Comparison of ENCODE assay signal across 51 mouse cellular contexts in the genomic region with DNA sequence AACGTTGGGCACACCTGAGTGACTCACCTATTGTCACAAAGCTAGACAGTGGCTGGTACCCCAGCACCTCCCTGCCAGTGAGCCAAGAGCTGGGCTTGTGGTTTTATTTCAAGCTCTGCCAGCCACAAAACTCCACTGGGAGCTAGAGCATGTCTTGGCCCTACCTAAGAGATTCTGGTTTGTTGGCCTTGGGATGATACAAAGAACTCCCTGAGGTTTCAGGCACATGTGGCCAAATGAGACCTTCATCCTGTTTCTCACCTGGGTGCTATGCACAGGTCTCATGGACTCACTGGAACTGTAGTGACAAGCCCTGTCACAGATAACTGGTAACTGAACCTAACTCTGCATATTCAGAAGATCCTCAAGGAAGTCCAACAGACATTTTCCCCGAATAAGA. TPM values are rescaled to one million over a fixed set of nuclear protein-coding genes. Genes with fewer than 3 reads are reported as not detected.
"Had no signal": no experiment of that assay in that cellular context is flagged by ENCODE, and none has a peak within 500 bp of the region (broad histone marks: within the 10 kb centered on the region; RNA-seq: fewer than 3 reads in every experiment).

No protein-coding gene starts in this region.

- H3K4me1 ChIP-seq: heart, embryonic 12.5 days; heart, embryonic 13.5 days; heart, embryonic 15.5 days; hindbrain, embryonic 10.5 days; hindbrain, embryonic 12.5 days; hindbrain, embryonic 13.5 days; hindbrain, embryonic 15.5 days; intestine, embryonic 15.5 days; kidney, embryonic 15.5 days had no signal

- H3K4me3 ChIP-seq: heart, embryonic 12.5 days; heart, embryonic 13.5 days; heart, embryonic 15.5 days; hindbrain, embryonic 10.5 days; hindbrain, embryonic 12.5 days; hindbrain, embryonic 13.5 days; hindbrain, embryonic 15.5 days; intestine, embryonic 15.5 days; kidney, embryonic 15.5 days; layer of hippocampus, adult 2 months; left cerebral cortex, adult 2 months had no signal

- H3K27me3 ChIP-seq: heart, embryonic 12.5 days; heart, embryonic 13.5 days; heart, embryonic 15.5 days; hindbrain, embryonic 12.5 days; hindbrain, embryonic 13.5 days; hindbrain, embryonic 15.5 days; intestine, embryonic 15.5 days; kidney, embryonic 15.5 days had no signal

- DNase-seq: heart, postnatal 10 days; heart, postnatal 36 days; heart, postnatal 4 days; kidney, adult 11 months; kidney, adult 18-20 months; kidney, adult 2 months; kidney, adult 8-10 months; kidney, adult 9 months; kidney, postnatal 10 days; kidney, postnatal 14 days; kidney, postnatal 25 days; kidney, postnatal 36 days; kidney, postnatal 4 days; layer of hippocampus, adult 9-11 months; layer of hippocampus, postnatal 36 days had no signal

- H3K9ac ChIP-seq: heart, embryonic 12.5 days; heart, embryonic 13.5 days; heart, embryonic 15.5 days; hindbrain, embryonic 12.5 days; hindbrain, embryonic 13.5 days; hindbrain, embryonic 14.5 days; hindbrain, embryonic 15.5 days; intestine, embryonic 15.5 days; kidney, embryonic 15.5 days had no signal

- H3K36me3 ChIP-seq: heart, embryonic 12.5 days; heart, embryonic 13.5 days; heart, embryonic 15.5 days; hindbrain, embryonic 10.5 days; hindbrain, embryonic 12.5 days; hindbrain, embryonic 13.5 days; hindbrain, embryonic 15.5 days; intestine, embryonic 15.5 days; kidney, embryonic 15.5 days had no signal

- H3K27ac ChIP-seq: heart, embryonic 13.5 days; heart, embryonic 15.5 days; hindbrain, embryonic 10.5 days; hindbrain, embryonic 12.5 days; hindbrain, embryonic 13.5 days; hindbrain, embryonic 14.5 days; hindbrain, embryonic 15.5 days; hindbrain, postnatal 0 days; intestine, embryonic 15.5 days; kidney, embryonic 15.5 days; kidney, postnatal 0 days; layer of hippocampus, adult 2 months; left cerebral cortex, adult 2 months had no signal

- H3K9me3 ChIP-seq: heart, embryonic 15.5 days; hindbrain, embryonic 10.5 days; hindbrain, embryonic 12.5 days; hindbrain, embryonic 13.5 days; hindbrain, embryonic 15.5 days; intestine, embryonic 15.5 days; kidney, embryonic 15.5 days had no signal

RNA-seq across cellular contexts. Expression of gene Tcl1b2, which starts 18.2 kb away (rescaled TPM):
- total RNA-seq: heart, postnatal 10 days; heart, postnatal 25 days; heart, postnatal 36 days; heart, postnatal 4 days; hematopoietic stem cell, adult 5-6 weeks; hindbrain, postnatal 0 days; layer of hippocampus, adult 18-20 months; layer of hippocampus, adult 2 months; layer of hippocampus, adult 8-10 months; layer of hippocampus, postnatal 10 days; layer of hippocampus, postnatal 14 days; layer of hippocampus, postnatal 25 days; layer of hippocampus, postnatal 36 days; left cerebral cortex, adult 18-20 months; left cerebral cortex, adult 2 months; left cerebral cortex, adult 8-10 months had no signal
- polyA plus RNA-seq: heart, embryonic 11.5 days; heart, embryonic 12.5 days; heart, embryonic 13.5 days; heart, embryonic 14.5 days; heart, embryonic 15.5 days; heart, embryonic 16.5 days; heart, postnatal 0 days; hindbrain, embryonic 10.5 days; hindbrain, embryonic 11.5 days; hindbrain, embryonic 12.5 days; hindbrain, embryonic 13.5 days; hindbrain, embryonic 14.5 days; hindbrain, embryonic 15.5 days; hindbrain, embryonic 16.5 days; hindbrain, postnatal 0 days; inflammation-experienced regulatory T-cells, adult 6 months; intestine, embryonic 14.5 days; intestine, embryonic 15.5 days; intestine, embryonic 16.5 days; intestine, postnatal 0 days; kidney, adult 2 months; kidney, embryonic 14.5 days; kidney, embryonic 15.5 days; kidney, embryonic 16.5 days; kidney, postnatal 0 days; large intestine, adult 2 months had no signal

RNA-seq across cellular contexts. Expression of gene Tcl1b1, which starts 31.9 kb away (rescaled TPM):
- total RNA-seq: heart, postnatal 10 days; heart, postnatal 25 days; heart, postnatal 36 days; heart, postnatal 4 days; hematopoietic stem cell, adult 5-6 weeks; hindbrain, postnatal 0 days; layer of hippocampus, adult 18-20 months; layer of hippocampus, adult 2 months; layer of hippocampus, adult 8-10 months; layer of hippocampus, postnatal 10 days; layer of hippocampus, postnatal 14 days; layer of hippocampus, postnatal 25 days; layer of hippocampus, postnatal 36 days; left cerebral cortex, adult 18-20 months; left cerebral cortex, adult 2 months; left cerebral cortex, adult 8-10 months had no signal
- polyA plus RNA-seq: heart, embryonic 11.5 days; heart, embryonic 12.5 days; heart, embryonic 13.5 days; heart, embryonic 14.5 days; heart, embryonic 15.5 days; heart, embryonic 16.5 days; heart, postnatal 0 days; hindbrain, embryonic 10.5 days; hindbrain, embryonic 11.5 days; hindbrain, embryonic 12.5 days; hindbrain, embryonic 13.5 days; hindbrain, embryonic 14.5 days; hindbrain, embryonic 15.5 days; hindbrain, embryonic 16.5 days; hindbrain, postnatal 0 days; inflammation-experienced regulatory T-cells, adult 6 months; intestine, embryonic 14.5 days; intestine, embryonic 15.5 days; intestine, embryonic 16.5 days; intestine, postnatal 0 days; kidney, adult 2 months; kidney, embryonic 14.5 days; kidney, embryonic 15.5 days; kidney, embryonic 16.5 days; kidney, postnatal 0 days; large intestine, adult 2 months had no signal

RNA-seq across cellular contexts. Expression of gene Tcl1b5, which starts 48.5 kb away (rescaled TPM):
- total RNA-seq: heart, postnatal 10 days; heart, postnatal 25 days; heart, postnatal 36 days; heart, postnatal 4 days; hematopoietic stem cell, adult 5-6 weeks; hindbrain, postnatal 0 days; layer of hippocampus, adult 18-20 months; layer of hippocampus, adult 2 months; layer of hippocampus, adult 8-10 months; layer of hippocampus, postnatal 10 days; layer of hippocampus, postnatal 14 days; layer of hippocampus, postnatal 25 days; layer of hippocampus, postnatal 36 days; left cerebral cortex, adult 18-20 months; left cerebral cortex, adult 2 months; left cerebral cortex, adult 8-10 months had no signal
- polyA plus RNA-seq: heart, embryonic 11.5 days; heart, embryonic 12.5 days; heart, embryonic 13.5 days; heart, embryonic 14.5 days; heart, embryonic 15.5 days; heart, embryonic 16.5 days; heart, postnatal 0 days; hindbrain, embryonic 10.5 days; hindbrain, embryonic 11.5 days; hindbrain, embryonic 12.5 days; hindbrain, embryonic 13.5 days; hindbrain, embryonic 14.5 days; hindbrain, embryonic 15.5 days; hindbrain, embryonic 16.5 days; hindbrain, postnatal 0 days; inflammation-experienced regulatory T-cells, adult 6 months; intestine, embryonic 14.5 days; intestine, embryonic 15.5 days; intestine, embryonic 16.5 days; intestine, postnatal 0 days; kidney, adult 2 months; kidney, embryonic 14.5 days; kidney, embryonic 15.5 days; kidney, embryonic 16.5 days; kidney, postnatal 0 days; large intestine, adult 2 months had no signal
